Mouse (Mus musculus): ENCODE results near the gene Wdfy3. TPM values are rescaled to one million over a fixed set of nuclear protein-coding genes. Genes with fewer than 3 reads are reported as not detected.
"Not testable (repeated sequence)": the region's sequence is repeated elsewhere in the genome, so short reads cannot be mapped to it uniquely, and the experiment has no call there.

Wdfy3 gene
- total RNA-seq, 4 experiments from 2014 or later: 41.6 to 70.2 (median 56.0) TPM

DNA sequence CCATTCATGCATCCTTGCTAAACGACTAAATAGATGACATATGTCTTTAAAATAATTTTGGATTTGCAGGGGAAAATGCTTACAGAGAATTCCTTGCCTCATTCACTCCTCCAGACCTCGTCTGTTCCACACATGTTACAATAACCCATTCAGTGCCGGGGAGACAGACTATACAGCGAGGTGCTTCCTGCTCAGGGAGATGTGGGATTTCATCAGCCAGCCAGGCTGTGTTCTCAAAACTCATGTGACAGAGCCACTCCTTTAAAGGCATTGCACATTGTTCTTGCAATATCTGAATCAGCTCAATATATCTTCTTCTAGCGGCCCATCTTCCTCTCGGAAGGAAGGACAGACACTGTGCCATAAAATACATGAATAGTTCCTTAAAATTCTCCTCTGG, 70.8 kb downstream of the Wdfy3 start:
- no peak for DNase-seq

DNA sequence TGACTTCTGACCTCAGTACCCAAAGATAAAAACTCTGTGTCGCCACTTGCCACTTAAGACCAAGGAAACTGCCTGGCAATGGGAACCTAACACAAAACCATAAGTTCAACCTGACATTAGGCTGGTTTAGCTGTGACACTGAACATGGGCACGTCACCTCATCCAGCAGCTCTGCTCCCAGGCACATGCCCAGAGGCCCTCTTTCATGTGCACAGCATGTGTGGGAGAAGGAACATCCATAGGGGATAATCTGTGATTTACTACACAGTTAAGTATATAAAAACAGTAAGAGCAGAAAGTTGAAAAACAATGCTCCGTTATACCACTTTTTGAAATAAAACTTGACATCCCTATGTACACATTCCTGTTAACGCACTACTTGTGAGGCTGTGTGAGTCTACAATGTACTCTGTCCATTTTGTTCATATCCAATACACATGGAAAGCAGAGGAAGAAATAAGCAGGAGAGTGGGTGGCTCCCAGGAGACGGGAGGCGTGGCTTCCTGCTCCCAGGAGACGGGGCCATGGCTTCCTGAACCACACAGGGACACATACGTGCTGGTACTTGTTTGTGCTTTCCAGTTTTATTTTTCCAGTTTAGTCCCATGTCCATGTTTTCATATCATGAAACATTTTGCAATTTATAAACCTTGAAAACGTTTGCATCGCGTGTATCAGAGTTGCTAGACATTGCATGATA, 73.5 kb downstream of the Wdfy3 start:
- DNase-seq: no peak

DNA sequence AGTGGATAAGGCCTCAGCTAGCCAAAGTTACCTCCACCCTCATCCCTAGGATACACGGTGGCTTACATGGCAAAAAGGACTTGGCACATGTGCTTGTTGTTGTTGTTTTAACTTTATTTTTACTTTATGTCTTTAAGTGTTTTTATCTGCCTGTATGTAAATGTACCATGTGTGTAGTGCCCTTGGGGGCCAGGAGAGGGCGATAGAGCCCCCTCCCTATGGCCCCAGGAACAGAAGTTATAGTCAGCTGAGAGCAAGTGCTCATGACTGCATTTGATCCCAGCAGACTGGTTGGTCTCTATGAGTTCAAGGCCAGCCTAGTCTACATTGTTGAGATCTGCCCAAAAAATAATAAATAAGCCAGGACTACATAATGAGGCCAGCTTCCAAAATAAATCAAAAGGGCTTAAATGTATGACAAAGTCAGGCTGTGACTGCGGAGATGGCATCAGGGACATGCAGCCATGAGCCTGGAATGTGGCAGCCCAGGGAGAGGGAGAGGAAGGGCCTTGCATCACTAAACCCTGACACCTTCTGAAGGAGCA, 74.2 kb downstream of the Wdfy3 start:
- DNase-seq: no peak

DNA sequence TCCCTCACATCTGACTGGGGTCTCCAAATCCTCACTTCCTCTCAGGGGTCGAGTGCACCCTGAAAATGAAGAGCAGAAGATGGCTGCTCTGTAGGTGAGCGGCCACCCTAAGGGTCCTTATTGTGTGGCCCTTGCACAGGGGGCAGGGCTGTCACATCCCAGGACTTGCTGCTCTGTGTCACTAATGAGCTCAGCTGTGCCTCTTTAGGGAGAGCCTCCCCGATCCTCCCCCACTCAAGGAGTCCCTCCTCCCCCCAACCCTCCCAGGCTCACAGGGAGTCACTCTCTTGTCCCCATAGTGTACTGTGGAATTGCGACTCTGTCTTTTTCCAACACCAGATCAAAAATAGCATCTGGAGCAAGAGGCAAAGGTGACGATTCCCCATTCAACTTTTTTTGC, 75.7 kb downstream of the Wdfy3 start:
- no peak for DNase-seq

DNA sequence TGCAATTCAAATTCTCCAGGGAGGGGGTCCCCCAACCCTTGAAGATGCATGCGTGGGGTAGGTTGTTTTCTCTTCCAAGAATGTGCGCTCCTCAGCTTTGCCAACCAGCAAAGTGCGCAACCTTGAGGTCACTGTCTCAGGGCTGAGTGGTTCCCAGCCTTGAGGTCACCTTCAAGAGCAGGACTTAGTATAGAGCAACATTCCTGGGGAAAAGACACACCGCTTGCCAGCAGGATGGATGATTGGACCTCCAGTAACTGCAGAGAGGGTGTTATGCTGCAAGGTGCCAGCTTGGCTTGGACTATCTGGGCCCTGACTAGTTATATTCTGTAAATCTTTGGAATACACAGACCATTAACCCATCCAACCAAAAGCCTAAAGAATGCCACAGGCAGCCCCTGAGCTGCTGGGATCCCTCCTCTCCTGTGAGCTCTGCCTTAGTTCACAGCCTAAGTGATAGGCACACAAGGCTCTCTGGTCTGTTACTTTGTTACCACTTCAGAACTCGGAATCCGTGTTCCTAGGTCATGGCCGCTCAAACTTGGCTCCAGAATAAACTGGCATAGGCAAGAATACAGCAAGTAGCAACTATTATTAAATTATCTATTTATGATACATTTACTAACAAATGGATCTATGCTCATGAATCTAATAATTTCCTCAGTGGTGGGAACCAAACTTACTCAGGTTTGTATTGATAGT, 76.6 kb downstream of the Wdfy3 start:
- no peak for DNase-seq

DNA sequence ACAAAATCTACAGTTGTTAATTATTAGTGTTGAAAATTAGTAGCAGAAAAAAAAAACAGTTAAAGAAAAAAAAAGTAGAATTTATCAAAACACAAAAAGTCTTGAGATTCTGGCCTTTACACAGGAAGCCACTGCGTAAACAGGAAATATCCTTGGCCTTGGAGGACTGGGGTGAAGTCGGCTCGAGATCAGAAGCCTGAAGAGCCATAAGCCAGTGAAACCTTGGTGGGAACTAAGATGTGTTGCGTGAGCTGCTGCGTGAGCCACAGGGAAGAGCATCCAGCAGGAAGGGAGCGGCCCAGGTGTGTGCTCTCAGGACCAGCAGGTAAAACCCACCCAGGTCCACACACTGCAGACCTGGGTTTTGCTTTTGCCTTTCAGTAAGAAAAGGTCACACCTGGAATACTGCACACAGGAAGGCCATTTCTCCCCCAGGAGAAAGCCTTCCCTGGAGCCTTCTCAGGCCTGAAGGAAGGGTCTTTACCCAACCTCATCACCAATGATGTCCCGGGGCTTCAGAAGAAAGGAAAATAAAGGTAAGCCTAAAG, 79.3 kb downstream of the Wdfy3 start:
- no peak for DNase-seq

DNA sequence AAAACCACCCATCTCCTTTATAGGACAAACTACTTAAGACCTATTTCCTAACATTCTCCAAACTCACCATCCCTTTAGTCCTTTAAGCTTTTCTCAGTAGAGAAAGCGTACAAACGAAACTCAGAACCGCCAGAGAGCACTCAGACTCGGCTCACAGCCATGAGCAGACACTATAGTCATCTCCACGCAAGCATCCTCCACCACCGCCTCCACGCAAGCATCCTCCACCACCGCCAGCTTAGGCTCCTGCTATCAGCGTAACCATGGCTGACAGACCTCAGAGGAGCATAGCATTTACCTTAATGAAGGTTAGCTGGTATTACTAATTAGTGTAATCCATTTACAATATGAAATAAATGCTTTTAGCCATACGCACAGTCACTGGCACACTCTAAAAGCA, 81.2 kb downstream of the Wdfy3 start:
- no peak for DNase-seq

DNA sequence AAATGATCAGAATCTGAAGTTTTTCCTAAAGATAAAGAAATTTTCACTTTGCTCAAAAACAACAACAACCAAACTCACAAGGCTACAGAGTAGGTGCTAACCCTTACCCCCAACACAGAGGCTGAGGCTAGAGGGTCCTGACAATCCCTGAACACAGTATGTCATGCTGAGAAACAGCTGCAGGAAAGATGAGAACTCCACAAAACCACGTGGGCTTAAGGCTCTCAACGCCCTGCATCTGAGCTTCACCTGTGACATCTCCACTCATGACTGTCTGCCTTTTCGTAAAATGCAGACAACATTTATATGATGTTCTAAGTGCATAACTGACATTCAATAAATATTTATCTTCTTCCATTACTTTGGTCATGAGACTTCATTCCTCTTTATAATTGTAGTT, 83.0 kb downstream of the Wdfy3 start:
- no peak for DNase-seq

DNA sequence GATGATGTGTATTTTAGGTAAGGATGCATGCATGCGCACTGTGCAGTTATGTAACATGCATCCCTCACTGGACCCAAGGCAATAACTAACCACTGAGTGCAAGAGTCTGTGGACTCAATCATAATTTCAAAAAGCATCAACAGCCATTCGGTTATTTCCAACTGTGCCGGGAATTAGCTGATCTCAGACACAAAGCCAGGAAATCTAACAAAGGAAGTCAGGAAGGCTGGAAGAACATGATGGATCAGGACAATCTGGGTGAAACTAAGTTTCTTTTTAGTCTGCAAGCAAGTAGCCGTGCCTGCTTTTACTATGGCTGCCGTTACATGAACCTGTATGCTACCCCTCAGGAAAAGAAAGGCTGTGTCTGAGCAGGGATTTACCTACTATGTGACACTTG, 87.5 kb downstream of the Wdfy3 start:
- no peak for DNase-seq

DNA sequence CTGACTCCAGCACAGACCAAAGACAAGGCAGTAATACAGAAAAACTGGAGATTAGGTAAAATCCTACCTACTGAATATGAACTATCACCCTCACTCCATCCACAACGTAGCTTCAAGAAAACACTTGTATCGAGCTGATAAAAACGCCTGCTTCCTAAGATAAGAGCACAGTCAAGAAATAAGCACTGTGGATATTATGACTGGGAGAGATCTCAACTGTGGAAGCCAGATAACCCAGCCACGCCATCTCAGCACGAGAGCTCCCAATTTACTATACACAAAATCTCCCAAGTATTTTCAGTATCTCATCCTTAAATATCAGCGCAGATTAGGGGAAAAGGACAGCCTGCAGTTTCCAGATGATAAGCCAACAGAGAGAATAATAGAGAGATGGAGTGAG, 90.1 kb downstream of the Wdfy3 start:
- DNase-seq: no peak

DNA sequence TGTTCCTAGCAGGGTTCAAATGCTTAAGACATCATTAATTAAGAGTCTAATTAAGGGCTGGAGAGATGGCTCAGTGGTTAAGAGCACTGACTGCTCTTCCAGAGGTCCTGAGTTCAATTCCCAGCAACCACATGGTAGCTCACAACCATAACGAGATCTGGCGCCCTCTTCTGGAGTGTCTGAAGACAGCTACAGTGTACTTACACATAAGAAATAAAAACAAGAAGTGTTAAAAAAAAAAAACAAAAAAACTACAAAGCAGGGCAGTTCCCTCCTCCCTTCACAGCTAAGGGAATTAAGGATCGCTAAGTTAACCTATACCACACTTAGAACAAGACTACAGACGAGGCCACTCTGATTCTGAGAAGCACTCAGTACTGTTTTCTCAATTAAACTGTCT, 97.1 kb downstream of the Wdfy3 start:
- not testable (repeated sequence) for DNase-seq

DNA sequence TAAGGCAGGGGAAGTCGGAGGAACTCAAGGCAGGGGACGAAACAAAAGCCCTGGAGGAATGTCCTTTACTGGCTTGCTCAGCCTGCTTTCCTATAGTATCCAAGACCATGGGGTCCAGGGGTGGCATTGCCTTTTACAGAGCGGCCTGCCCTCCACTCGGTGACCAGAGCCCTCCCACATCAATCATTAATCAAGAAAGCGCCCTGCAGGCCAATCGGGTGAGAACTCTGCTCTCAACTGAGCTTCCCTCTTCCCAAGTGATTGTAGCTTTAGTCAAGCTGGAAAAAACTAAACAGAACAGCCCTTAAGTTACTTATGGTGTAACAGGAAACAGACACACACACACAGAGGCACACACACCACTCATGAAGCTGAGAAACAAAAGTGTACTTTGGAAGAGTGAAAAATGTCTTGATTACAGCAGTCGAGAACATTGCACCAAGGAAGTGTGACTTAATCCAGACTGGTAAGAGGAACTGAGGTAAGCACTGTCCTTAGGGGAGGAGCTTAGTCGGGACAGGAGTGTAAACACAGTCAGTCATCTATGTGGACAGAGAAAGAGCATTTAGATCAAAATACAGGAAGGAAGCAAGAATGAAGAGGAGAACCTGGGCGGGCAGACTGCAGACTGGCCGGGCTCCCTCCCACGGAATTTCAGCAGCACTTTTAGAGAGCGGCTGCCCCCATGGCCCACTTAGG, 101.4 kb downstream of the Wdfy3 start:
- DNase-seq: no peak

DNA sequence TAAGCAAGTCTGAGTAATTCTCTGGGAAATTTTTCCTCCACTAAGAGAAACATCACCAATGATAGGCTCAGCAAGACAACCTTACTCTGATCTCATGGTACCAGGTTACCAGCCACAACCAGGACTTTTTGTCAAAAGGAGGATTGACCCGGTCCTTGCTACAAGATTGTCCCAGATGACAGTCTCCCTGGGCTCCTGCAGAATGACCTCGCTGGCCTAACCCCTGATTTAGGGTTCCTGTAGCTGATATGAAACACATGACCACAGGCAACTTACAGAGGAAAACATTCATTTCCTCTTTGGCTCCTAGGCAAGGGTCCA, 101.9 kb downstream of the Wdfy3 start:
- no peak for DNase-seq

DNA sequence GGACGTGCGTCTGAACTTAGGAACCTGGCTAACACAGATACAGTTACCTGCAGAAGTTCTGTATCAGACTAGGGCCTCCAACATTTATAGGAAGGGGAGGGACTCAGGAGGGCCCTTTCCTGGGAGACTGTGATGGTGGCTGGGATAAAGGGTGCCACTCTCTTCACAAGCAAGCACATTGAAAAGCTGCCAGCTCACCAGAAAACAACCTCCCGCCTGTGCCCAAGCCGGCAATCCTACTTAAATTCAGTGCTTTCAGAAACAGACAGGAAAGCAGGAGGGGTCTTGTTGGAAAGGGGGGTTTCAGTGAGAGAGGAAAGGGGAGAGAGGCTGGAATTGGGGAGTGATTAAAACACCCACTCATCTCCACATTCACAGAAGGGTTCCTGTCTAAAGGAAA, 106.9 kb downstream of the Wdfy3 start:
- DNase-seq: no peak

DNA sequence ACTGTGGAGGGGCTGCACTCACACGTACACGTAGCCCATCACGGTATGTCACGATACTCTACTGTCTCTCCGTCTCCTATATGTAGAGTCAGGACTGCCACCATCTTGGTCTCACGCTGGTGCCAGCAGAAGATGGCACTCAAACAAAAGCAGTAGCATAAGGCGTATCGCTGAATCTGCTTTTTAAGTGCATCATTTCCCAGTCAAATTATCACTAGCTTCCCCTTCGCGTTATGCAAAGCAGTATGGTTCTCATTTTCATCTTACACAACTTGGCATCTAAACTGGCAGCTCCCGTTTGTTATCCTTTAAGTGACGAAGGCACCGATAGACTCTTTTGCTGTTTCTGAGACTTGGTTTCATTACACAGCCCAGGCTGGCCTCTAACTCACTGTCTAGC, 110.4 kb downstream of the Wdfy3 start:
- DNase-seq: no peak

DNA sequence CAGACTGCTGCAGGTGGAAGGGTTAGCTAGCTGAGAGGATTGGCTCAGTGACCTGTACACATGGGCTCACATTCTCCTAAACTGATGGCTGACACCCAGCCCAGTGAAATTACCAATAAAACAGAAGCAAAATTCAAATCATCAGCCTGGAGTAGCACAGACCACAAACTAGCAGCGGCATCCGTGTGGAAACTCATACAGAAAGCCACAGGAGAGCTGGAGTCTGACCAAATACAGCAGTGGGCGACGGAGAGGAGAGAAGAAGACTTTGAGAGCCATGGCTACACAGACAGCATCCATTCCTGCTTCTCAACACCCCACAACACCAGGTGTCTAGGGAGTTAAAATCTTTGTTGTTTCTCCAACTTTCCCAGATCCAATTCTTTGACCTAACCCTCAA, 110.8 kb downstream of the Wdfy3 start:
- DNase-seq: no peak

DNA sequence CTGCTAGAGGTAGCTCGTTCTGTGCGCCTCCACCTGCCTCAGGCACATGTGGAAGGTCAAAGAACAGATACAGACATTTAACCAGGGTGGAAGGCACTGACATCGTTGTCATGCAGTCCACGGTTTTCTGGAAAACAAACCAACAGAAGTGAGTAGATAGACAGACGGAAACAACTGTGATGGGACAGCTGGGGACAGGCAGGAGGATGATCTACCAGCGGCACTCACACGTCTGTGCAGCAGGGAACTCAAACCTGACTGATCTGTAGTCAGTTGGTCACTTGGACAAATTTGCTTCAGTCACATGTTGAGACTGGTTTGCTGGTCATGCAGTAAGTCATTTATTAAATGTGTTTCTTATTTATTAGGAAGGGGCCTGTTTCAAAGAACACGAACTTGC, 112.3 kb downstream of the Wdfy3 start:
- no peak for DNase-seq

DNA sequence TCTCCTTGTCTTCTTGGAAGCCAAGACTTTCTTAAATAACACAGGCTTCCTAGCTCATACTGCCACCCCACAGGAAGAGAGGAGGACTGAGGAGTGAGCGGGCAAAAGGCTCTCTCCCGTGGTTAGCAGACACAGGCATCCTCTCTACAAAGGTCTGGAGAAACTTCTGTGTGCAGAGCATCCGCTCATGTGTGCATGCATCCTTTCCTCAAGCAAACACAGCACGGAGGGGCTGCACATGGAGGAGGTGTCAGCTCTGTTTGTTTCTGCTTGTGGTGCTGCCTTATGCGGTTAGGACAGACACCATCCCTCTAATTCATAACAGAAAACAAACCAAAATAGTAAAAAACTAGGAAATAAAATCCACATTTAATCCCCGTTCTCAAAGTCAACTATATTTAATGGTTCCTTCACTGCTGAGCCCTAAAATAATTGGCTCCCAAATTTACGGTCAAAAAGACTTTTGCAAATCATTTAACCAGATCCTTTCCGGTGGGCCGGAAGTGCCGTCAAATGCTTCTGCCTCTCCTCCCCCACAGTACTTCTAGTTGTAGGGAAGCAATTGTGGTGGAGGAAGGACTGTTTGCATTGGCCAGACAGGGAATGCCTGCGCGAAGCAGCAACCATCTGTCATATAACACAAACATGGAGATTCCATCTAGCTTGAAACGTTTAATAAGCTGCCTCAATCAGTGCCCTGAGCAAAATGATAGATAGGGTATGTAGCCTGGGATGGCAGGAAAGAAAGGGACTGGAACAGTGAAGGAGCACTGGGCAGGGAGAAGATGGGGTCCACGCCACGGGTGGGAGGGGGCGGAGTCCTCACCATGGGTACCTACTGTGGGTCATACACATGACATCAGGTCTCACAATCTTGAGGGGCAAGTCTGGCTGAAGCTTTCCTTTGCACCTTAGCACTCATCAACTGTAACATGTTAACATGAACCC, 115.1 kb downstream of the Wdfy3 start:
- DNase-seq: no peak

DNA sequence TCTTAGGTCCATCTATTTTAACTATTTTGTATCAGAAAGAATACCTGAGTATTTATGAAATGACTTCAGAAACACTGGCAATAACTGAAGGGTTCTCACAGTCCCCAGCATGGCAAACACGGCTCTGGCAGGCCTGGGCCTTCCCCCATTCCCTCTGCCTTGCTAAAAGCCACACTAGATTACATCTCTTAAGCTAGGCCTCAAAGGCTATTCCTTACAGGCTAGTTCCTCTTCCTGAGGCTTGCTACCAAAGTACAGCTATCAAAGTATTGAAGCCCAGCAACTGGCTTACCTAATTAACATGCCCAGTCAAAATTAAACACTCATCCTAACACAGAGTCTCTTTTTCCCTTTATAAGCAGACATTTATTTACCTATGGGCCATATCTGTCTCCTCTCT, 117.8 kb downstream of the Wdfy3 start:
- DNase-seq: no peak

DNA sequence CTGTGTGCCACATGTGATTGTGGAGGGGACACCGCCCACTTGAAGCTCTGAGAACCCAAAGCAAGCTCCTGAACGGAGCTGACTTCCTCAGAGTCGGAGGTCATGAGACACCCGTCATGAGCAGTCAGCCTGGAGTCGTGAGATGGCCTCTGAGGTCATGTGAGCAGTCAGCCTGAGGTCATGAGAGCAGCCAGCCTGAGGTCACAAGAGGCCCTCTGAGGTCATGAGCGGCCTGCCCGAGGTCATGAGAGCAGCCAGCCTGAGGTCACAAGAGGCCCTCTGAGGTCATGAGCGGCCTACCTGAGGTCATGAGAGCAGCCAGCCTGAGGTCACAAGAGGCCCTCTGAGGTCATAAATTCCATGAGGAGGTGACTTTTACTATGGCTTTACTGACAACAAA, 120.4 kb downstream of the Wdfy3 start:
- no peak for DNase-seq

DNA sequence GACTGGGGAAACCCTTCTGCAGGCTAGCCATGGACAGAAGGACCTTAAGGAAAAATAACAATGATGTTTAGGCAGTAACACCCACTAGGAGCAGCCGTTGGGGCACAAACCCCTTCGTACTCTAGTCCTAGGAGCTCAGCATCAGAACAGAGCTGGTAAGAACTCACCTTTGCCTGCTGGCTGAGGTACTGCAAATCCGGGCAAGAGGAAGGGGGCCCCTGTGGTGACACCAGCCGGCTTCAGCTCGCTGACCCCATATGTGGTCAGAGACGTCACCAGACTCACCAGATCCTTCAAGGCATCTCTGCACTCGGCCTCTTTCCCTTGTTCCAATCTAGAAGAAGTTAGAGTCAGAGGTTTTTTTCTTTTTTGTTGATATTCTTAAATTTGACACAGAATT, 121.1 kb downstream of the Wdfy3 start:
- DNase-seq: no peak

DNA sequence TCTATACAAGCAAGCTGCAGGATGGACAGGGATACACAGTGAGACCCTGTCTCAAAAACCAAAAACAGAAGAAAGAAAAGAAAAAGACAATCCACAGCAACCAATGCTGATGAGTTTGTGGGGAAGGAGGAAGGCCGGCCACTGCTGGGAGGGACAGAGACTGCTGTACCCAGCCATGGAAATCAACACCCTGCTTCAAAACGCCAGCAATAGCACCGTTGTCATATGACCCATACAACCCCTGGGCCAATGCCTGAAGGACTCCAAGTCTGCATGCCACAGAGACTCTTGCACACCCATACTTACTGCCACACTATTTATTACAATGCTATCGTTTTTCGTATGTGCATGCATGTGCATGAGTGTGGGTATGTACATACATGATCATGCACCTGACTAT, 124.0 kb downstream of the Wdfy3 start:
- DNase-seq: no peak

Measured in adrenal gland, adult 8-10 months (tissue).